Mouse (Mus musculus) liver, embryonic 14.5 days (tissue): Measurements from ENCODE around the gene Smc1b. TPM values are rescaled to one million over a fixed set of nuclear protein-coding genes. Genes with fewer than 3 reads are reported as not detected.

Experiments
- ATAC-seq: fragments of 200-750 bp; cut with Nextera tagmentation; 2 replicates; pipeline ENCODE4 v1.8.0; 2017; ENCODE audit warnings: moderate number of reproducible peaks, mild to moderate bottlenecking, moderate library complexity; ENCODE audit not compliant: insufficient read depth
- DNase-seq, 3 experiments: peaks; one replicate each; pipeline ENCODE4 v3.0.0-alpha.2; 2012 to 2013; ENCODE audit warnings: low read depth in 3 of 3, low spot score in 3 of 3
- H3K27ac ChIP-seq: fragments of 300-500 bp; sonication (generic); 2 replicates; pipeline ENCODE4 v1.5.1; 2014; ENCODE audit warnings: moderate library complexity, mild to moderate bottlenecking, control low read depth, inconsistent platforms
- H3K27me3 ChIP-seq: fragments of 300-500 bp; sonication (generic); 2 replicates; pipeline ENCODE4 v1.6.1; 2014; ENCODE audit warnings: mild to moderate bottlenecking, low read length, moderate library complexity; ENCODE audit not compliant: control insufficient read depth, insufficient read depth
- H3K36me3 ChIP-seq: fragments of 300-500 bp; sonication (generic); replicated peaks from 2 replicates; pipeline ENCODE4 v1.6.1; 2014; ENCODE audit warnings: low read depth; ENCODE audit not compliant: control insufficient read depth, insufficient read depth
- H3K4me1 ChIP-seq, 2 experiments: fragments of 200-500 bp in 1 of 2; fragments of 300-500 bp in 1 of 2; sonication (generic) in 1 of 2; replicated peaks; 2 replicates each; pipeline ENCODE4 v1.6.1; 2012 to 2014; ENCODE audit warnings: antibody characterized with exemption in 1 of 2, inconsistent platforms in 1 of 2, low read length in 1 of 2; ENCODE audit not compliant: control insufficient read depth in 2 of 2, insufficient read depth in 2 of 2
- H3K4me2 ChIP-seq: fragments of 300-500 bp; sonication (generic); 2 replicates; pipeline ENCODE4 v1.6.1; 2014; ENCODE audit warnings: low read depth, mild to moderate bottlenecking, control low read depth, moderate library complexity
- H3K4me3 ChIP-seq, 2 experiments: fragments of 200-500 bp in 1 of 2; fragments of 300-500 bp in 1 of 2; sonication (generic) in 1 of 2; 2 replicates each; pipeline ENCODE4 v1.5.1; 2012 to 2014; ENCODE audit warnings: low read depth in 2 of 2, low read length in 2 of 2, mild to moderate bottlenecking in 2 of 2, control low read depth in 1 of 2, inconsistent platforms in 1 of 2, moderate library complexity in 1 of 2; ENCODE audit not compliant: insufficient read depth in 1 of 2
- H3K9ac ChIP-seq: fragments of 300-500 bp; sonication (generic); replicated peaks from 2 replicates; pipeline ENCODE4 v1.6.1; 2014; ENCODE audit warnings: mild to moderate bottlenecking, control low read depth, moderate library complexity
- H3K9me3 ChIP-seq: fragments of 300-500 bp; sonication (generic); 2 replicates; pipeline ENCODE4 v1.6.1; 2016; ENCODE audit warnings: low read length, mixed read lengths; ENCODE audit not compliant: control insufficient read depth
- CTCF ChIP-seq: IDR thresholded peaks from 2 replicates; pipeline ENCODE4 v1.5.1; 2016; ENCODE audit warnings: antibody characterized with exemption, low read depth, control low read depth
- EP300 ChIP-seq: IDR thresholded peaks from 2 replicates; pipeline ENCODE4 v1.6.1; 2016; ENCODE audit warnings: antibody characterized with exemption, low read depth
- WGBS: fragments of 180-500 bp; shearing (Covaris S2); extraction: QIAGEN DNeasy Blood & Tissue Kit; methylation state at CpG from one replicate; pipeline ENCODE4 v1.1.7; 2014; ENCODE audit not compliant: insufficient replicate concordance; 5-methylcytosine and 5-hydroxymethylcytosine counted together
- polyA plus RNA-seq, 2 experiments: library from polyadenylated mRNA; depleted of rRNA in 1 of 2; stranded (reverse) in 1 of 2; unstranded in 1 of 2; fragments of >200 nt; fragmentation: Nextera tagmentation in 1 of 2; extraction: Ambion mirVana in 1 of 2; gene quantifications; 2 replicates each; pipeline versions ENCODE4 v1.2.1 to v1.2.3; 2012 to 2014

Gene Smc1b
- 0.04 and 0.25 TPM in 2 replicates for polyA plus RNA-seq (2012; rRNA removed)
- polyA plus RNA-seq (2014; fragmentation: Nextera tagmentation; extraction: Ambion mirVana), result 0.25 and 0.43 TPM in 2 replicates

GRCm38 (mm10) chr15:85131275-85132192, at the start of gene Smc1b, which contains the start of gene Ribc2:
TSS of gene Smc1b (minus strand) at chr15:85131964.
TSS of gene Ribc2 (plus strand) at chr15:85132078.
- Histone ChIP-seq H3K36me3 (no peaks in the 10 kb centered on the region), H3K4me3 (no peak within 1 kb of the TSS), H3K9me3 (no peaks in the 10 kb centered on the region), H3K4me1 (no peaks in the 10 kb centered on the region), H3K27ac (no peak within 1 kb of the TSS), H3K9ac (no peak within 1 kb of the TSS), H3K4me2 (peak within 1 kb of the TSS; percentile 13; the same call in 1 of the 2 replicates), H3K27me3 (no peaks in the 10 kb centered on the region)
- ATAC-seq, result no peak
- 26% methylated on average over 54 of the region's 58 CpGs for WGBS
- TF ChIP-seq CTCF, result no peak
- TF ChIP-seq EP300, result no peak
- peak in 1 of 3 experiments; percentile 9 for DNase-seq

GRCm38 (mm10) chr15:85180368-85180767, 48.6 kb upstream of the Smc1b start:
- DNase-seq, result no peak
- Histone ChIP-seq H3K9ac (no peak overlapping the region), H3K4me2 (no peak overlapping the region), H3K27ac (no peak overlapping the region), H3K4me1 (no peaks in the 10 kb centered on the region), H3K4me3 (no peak overlapping the region), H3K27me3 (no peaks in the 10 kb centered on the region), H3K36me3 (no peaks in the 10 kb centered on the region), H3K9me3 (no peaks in the 10 kb centered on the region)
- ATAC-seq, result no peak
- TF ChIP-seq CTCF (no peak), EP300 (no peak)

GRCm38 (mm10) chr15:85179528-85180180, 47.9 kb upstream of the Smc1b start:
- Histone ChIP-seq H3K27ac (no peak overlapping the region), H3K4me1 (no peaks in the 10 kb centered on the region), H3K27me3 (no peaks in the 10 kb centered on the region), H3K36me3 (no peaks in the 10 kb centered on the region), H3K9ac (no peak overlapping the region), H3K4me3 (no peak overlapping the region), H3K9me3 (no peaks in the 10 kb centered on the region), H3K4me2 (no peak overlapping the region)
- DNase-seq (no peak), ATAC-seq (no peak)
- WGBS, result 61% methylated on average over 7 of the region's 7 CpGs
- TF ChIP-seq EP300, result no peak
- no peak for TF ChIP-seq CTCF

- H3K9ac ChIP-seq, result no peak overlapping the region
- no peaks in the 10 kb centered on the region for H3K27me3 ChIP-seq
- no peaks in the 10 kb centered on the region for H3K9me3 ChIP-seq
- 35% methylated on average over 6 of the region's 6 CpGs for WGBS
- no peak overlapping the region for H3K4me2 ChIP-seq
- no peaks in the 10 kb centered on the region for H3K36me3 ChIP-seq
- no peak overlapping the region for H3K27ac ChIP-seq
- no peak for DNase-seq
- no peak for ATAC-seq
- H3K4me3 ChIP-seq, result no peak overlapping the region
- no peaks in the 10 kb centered on the region for H3K4me1 ChIP-seq
- TF ChIP-seq CTCF (no peak), EP300 (no peak)
Measured at GRCm38 (mm10) chr15:85178172-85178571, 46.4 kb upstream of the Smc1b start.

GRCm38 (mm10) chr15:85177576-85177975, 45.8 kb upstream of the Smc1b start:
- DNase-seq, result peak; percentile 86 to 90 (median 88)
- TF ChIP-seq CTCF, result no peak
- TF ChIP-seq EP300, result no peak
- no peaks in the 10 kb centered on the region for H3K9me3 ChIP-seq
- no peaks in the 10 kb centered on the region for H3K36me3 ChIP-seq
- no peak for ATAC-seq
- H3K4me2 ChIP-seq, result no peak overlapping the region
- H3K4me1 ChIP-seq, result no peaks in the 10 kb centered on the region
- no peak overlapping the region for H3K4me3 ChIP-seq
- H3K9ac ChIP-seq, result no peak overlapping the region
- no peaks in the 10 kb centered on the region for H3K27me3 ChIP-seq
- 73% methylated on average over 8 of the region's 8 CpGs for WGBS
- H3K27ac ChIP-seq, result no peak overlapping the region
